Mouse (Mus musculus) common myeloid progenitor, adult 5-6 weeks (primary cell): Measurements from ENCODE around the gene Gltp. TPM values are rescaled to one million over a fixed set of nuclear protein-coding genes. Genes with fewer than 3 reads are reported as not detected.

Experiments used
- ATAC-seq: replicated peaks from 2 replicates; pipeline ENCODE4 v1.8.0; 2016; ENCODE audit warnings: low read depth, mild to moderate bottlenecking, moderate TSS enrichment, inconsistent platforms; ENCODE audit not compliant: poor library complexity, severe bottlenecking
- total RNA-seq: library from RNA; stranded (forward); fragments of 200-1000, 187-1606 nt; gene quantifications from 2 replicates; pipeline ENCODE4 v1.2.3, GENCODE M21; 2017

Gene Gltp
- total RNA-seq, 1 experiment from 2014 or later = 48.6 TPM

- peak; percentile 81 for ATAC-seq
These were observed 16.7 kb upstream of the Gltp start, which contains the start of gene Tchp for GRCm38 (mm10) chr5:114707265-114708068. TSS of gene Tchp (plus strand) at chr5:114707760.

GRCm38 (mm10) chr5:114702403-114703392, 11.9 kb upstream of the Gltp start:
- peak; percentile 89 for ATAC-seq

- ATAC-seq = peak; percentile 38; the same call in 1 of the 2 replicates
These were observed 8.2 kb upstream of the Gltp start for GRCm38 (mm10) chr5:114699015-114699414.

DNA sequence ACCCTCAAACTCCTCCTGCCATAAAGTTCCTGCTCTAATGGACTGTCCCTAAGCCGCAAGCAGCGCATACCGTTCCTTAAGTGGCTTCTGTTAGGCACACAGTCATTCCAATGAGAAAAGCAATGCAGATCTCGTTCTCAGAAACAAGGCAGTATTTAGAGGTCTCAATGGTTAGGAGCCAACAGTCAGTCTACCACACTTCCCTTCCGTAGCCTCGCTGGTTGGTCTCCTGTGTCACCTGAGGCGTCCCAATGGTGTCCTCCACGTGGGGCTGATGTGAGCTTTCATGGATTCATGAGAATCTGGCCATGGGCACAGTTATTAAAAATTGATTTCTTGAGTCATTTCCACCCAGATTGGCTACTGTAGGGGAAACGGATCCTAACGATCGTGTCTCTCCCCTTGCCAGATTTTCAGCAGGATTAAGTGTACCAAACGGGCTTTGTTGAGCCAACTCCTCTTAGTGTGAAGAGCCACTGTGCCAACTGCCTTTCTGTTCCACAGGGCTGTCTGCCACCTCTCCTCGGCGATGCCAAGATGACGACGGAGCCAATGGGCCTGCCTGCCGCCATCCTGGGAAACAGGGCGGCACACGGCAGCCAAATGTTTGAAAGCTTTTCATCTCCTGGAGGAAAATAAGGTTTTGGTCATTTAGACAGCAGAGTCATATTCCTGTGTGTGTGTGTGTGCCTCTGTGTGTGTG, 7.4 kb upstream of the Gltp start:
- ATAC-seq = no peak

GRCm38 (mm10) chr5:114696939-114697338, 6.2 kb upstream of the Gltp start:
- no peak for ATAC-seq

DNA sequence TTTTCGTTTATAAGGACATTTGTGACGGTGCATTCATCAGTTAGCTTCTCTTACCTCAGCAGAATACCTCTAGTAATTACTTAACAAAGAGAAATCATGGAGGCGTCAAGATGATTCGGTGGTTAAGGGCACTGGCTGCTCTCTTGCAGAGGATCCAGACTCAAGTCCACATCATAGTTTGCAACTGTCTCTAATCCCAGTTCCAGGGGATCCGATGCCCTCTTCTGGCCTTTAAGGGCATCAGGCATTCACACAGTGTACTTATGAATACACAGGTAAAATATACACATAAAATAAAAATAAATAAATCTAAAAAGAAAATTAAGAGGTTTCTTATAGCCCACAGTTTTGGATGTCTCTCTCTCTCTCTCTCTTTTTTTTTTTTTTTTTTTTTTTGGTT, 5.0 kb upstream of the Gltp start:
- no peak for ATAC-seq

DNA sequence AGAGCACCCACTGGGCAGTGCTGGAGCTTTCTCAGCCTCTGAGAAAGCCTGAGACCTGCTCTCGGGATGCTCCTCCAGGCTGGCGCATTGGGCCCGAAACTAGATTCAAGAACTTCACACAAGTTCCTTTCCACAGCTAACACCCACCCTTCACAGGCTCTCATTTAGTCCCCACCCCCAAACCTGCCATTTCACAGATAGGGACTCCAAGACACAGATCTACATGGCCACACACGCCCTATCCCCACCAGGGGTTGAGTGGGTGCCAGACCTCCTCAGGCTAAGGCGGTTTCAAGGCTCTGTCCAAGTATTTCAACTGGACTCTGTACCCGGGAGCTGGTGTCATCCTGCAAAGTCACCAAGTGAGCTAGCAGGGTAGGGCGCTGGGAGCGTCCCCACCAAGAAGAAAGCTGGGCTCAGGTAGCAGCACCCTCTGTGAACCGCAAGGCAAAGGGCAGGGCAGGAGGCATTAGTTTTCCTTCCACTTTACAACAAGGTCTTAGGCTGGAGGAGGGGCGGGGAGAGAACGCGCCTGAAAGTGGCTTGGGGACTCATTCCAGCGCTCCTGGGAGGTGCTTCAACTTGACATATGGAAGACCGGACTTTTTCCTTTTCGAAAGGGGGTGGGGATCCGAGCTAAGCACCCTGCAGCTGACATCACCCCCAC, 951 bp downstream of the Gltp start:
- peak; percentile 31 for ATAC-seq

DNA sequence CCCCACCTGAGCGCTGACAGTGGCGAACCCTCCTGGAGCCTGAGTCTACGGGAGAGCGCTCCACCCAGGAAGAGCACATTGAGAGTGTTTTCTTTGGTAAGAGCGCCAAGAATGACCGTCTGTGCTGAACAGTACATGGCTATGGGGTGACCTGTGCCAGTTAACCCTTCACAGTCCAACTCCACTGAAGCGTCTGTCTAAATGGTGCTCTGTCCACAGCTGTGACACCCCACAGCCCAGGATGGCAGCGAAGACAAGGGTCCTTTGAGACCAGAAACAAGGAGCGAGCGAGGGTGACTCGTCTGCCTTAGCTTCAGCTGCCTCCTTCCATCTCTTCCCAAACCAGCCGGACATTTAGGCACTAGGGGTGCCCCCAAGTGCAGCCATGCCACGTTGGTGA, 2.1 kb downstream of the Gltp start:
- no peak for ATAC-seq

DNA sequence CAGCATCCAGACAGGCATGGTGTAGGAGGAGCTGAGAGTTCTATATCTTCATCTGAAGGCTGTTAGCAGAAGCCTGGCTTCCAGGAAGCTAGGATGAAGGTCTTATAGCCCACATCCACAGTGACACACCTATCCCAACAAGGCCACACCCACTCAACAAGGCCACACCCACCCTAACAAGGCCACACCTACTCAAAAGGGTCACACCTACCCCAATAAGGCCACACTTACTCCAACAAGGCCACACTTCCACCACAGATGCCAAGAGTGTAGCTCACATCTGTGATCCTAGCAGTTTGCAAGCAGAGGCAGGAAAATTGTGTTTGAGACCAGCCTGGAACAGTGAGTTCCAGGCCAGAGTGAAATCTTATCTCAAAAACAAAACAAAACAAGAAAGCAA, 2.9 kb downstream of the Gltp start:
- ATAC-seq = no peak

- ATAC-seq = no peak
These were observed 4.0 kb downstream of the Gltp start for GRCm38 (mm10) chr5:114686726-114687210.

DNA sequence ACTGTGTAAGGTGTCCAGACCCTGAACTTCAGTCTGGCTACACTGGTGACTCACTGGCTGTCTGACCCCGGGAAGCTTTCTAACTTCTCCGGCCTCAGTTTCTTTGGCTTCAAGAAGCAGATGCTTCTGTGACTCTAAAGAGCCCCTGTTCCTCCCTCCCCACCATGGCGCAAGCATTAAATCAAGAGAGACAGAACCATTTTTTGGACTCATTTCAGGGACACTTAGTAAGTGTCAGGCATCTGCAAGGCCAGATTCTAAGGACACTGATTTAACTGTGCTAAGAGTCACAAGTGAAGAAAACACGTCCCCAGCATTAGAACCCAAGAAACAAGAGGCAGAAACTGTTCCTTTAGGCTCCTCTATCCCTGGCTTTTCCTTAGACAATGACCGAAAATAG, 4.8 kb downstream of the Gltp start:
- ATAC-seq = no peak

- ATAC-seq = peak; percentile 56
These were observed 9.1 kb downstream of the Gltp start for GRCm38 (mm10) chr5:114681717-114682116.

DNA sequence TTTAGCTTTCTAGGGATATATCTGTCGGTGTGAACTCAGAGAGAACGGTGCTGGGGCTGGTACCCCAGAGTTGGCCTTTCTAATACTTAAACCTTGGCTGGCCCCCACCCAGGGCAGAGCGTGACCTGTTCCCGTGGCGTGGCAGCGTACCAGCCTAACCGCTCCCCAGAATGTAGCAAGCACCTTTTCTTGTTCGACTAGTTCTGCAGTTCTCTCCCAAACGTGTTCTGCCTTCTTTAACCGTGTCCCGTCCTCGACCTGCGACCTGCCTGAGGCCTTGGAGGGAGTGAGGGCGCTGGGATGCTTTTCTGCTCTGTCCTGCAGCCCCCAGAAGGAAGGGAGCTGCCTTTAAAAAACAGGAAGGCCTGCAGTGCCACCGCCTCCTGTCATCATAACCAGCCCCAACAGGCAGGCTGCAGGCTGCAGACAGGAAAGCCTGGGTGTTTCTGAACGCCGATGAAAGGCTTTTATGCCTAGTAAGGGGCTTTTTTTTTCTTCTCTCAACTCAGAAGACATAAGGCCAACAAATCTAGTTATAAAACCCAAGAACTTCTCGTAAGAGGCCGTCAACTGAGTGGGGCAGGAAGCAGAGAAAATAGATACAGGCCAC, 10.0 kb downstream of the Gltp start:
- peak; percentile 69 for ATAC-seq

- peak; percentile 23 for ATAC-seq
These were observed 10.8 kb downstream of the Gltp start for GRCm38 (mm10) chr5:114679841-114680591.

- ATAC-seq = no peak
These were observed 16.2 kb downstream of the Gltp start for GRCm38 (mm10) chr5:114674594-114674993.

DNA sequence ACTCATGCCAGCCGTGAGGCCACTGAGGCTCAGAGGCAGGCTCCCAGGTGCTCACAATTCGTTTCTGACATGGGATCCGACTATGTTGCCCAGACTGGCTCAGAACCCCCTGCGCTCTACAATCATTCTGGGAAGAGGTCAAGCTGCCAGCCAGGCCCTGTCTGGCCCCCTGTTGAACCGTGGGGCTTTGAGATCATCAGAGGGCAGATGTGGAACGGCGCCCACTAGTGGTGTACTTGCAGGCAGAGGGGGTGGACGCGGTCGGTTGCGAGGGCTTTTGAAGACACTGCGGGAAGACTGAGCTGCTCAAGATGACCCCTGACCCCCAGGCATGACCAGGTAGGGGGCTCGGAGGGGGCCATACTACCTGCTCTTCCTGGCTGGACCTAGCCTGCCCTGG, 17.7 kb downstream of the Gltp start:
- no peak for ATAC-seq

- ATAC-seq = no peak
These were observed 21.8 kb downstream of the Gltp start for GRCm38 (mm10) chr5:114669014-114669413.

- peak; percentile 95 for ATAC-seq
These were observed 23.4 kb downstream of the Gltp start for GRCm38 (mm10) chr5:114667228-114667856.
